Mouse (Mus musculus) E14TG2a.4 (cell line): ENCODE measurements around the gene Nsl1.

Source experiments
- H3K27me3 ChIP-seq: 2 replicates; pipeline ENCODE4 v1.6.1; 2014; ENCODE audit warnings: low read length, control low read depth; ENCODE audit not compliant: insufficient read depth
- H3K36me3 ChIP-seq: 2 replicates; pipeline ENCODE4 v1.6.1; 2014; ENCODE audit warnings: low read length, control low read depth; ENCODE audit not compliant: insufficient read depth
- H3K4me1 ChIP-seq: replicated peaks from 2 replicates; pipeline ENCODE4 v1.6.1; 2014; ENCODE audit warnings: low read depth, low read length, control low read depth
- H3K4me3 ChIP-seq: replicated peaks from 2 replicates; pipeline ENCODE4 v1.5.1; 2014; ENCODE audit warnings: mild to moderate bottlenecking, low read length
- H3K9me3 ChIP-seq: 2 replicates; pipeline ENCODE4 v1.6.1; 2014; ENCODE audit warnings: low read length, control low read depth
- CTCF ChIP-seq: conservative IDR thresholded peaks from 2 replicates; pipeline ENCODE4 v1.5.1; 2014; ENCODE audit warnings: low read length
- NANOG ChIP-seq: IDR thresholded peaks from 2 replicates; pipeline ENCODE4 v1.6.1; 2014; ENCODE audit warnings: borderline replicate concordance, low read length, mixed read lengths
- POU5F1 ChIP-seq: IDR thresholded peaks from 2 replicates; pipeline ENCODE4 v1.6.1; 2014; ENCODE audit warnings: low read length, borderline replicate concordance

Gene Nsl1

GRCm38 (mm10) chr1:191095019-191095418 is 32.2 kb downstream of the Nsl1 start:
- H3K36me3 ChIP-seq: no peaks in the 10 kb centered on the region
- TF ChIP-seq NANOG: no peak
- no peak for TF ChIP-seq CTCF
- TF ChIP-seq POU5F1: no peak
- H3K4me1 ChIP-seq: peaks cover 14% of the 10 kb centered on the region
- no peaks in the 10 kb centered on the region for H3K9me3 ChIP-seq
- H3K27me3 ChIP-seq: peaks cover 39% of the 10 kb centered on the region
- no peak overlapping the region for H3K4me3 ChIP-seq

- Histone ChIP-seq H3K4me3 (peak overlapping the region; percentile 21; the same call in 1 of the 2 replicates), H3K9me3 (no peaks in the 10 kb centered on the region), H3K4me1 (peaks cover 14% of the 10 kb centered on the region), H3K36me3 (no peaks in the 10 kb centered on the region), H3K27me3 (peaks cover 49% of the 10 kb centered on the region)
- TF ChIP-seq NANOG (no peak), CTCF (no peak), POU5F1 (no peak)
Observed at GRCm38 (mm10) chr1:191096871-191097681, 34.3 kb downstream of the Nsl1 start.

- Histone ChIP-seq H3K4me3 (peak within 1 kb of the TSS; percentile 82), H3K4me1 (peaks cover 14% of the 10 kb centered on the region), H3K36me3 (no peaks in the 10 kb centered on the region), H3K27me3 (peaks cover 49% of the 10 kb centered on the region), H3K9me3 (no peaks in the 10 kb centered on the region)
- TF ChIP-seq NANOG: no peak
- no peak for TF ChIP-seq CTCF
- no peak for TF ChIP-seq POU5F1
Observed at GRCm38 (mm10) chr1:191097802-191098747, 35.3 kb downstream of the Nsl1 start, which contains the start of gene Batf3. Batf3 (plus strand) TSS chr1:191097847.

GRCm38 (mm10) chr1:191099114-191099513 is 36.3 kb downstream of the Nsl1 start:
- Histone ChIP-seq H3K27me3 (peaks cover 49% of the 10 kb centered on the region), H3K36me3 (no peaks in the 10 kb centered on the region), H3K9me3 (no peaks in the 10 kb centered on the region), H3K4me1 (peaks cover 14% of the 10 kb centered on the region), H3K4me3 (no peak overlapping the region)
- no peak for TF ChIP-seq CTCF
- TF ChIP-seq POU5F1: no peak
- TF ChIP-seq NANOG: no peak

GRCm38 (mm10) chr1:191099772-191100291 is 37.0 kb downstream of the Nsl1 start:
- TF ChIP-seq NANOG (no peak), POU5F1 (no peak), CTCF (no peak)
- Histone ChIP-seq H3K4me3 (no peak overlapping the region), H3K9me3 (no peaks in the 10 kb centered on the region), H3K4me1 (peaks cover 14% of the 10 kb centered on the region), H3K36me3 (no peaks in the 10 kb centered on the region), H3K27me3 (peaks cover 49% of the 10 kb centered on the region)

- Histone ChIP-seq H3K4me1 (peaks cover 4% of the 10 kb centered on the region; the same call in 1 of the 2 replicates), H3K4me3 (no peak overlapping the region), H3K9me3 (no peaks in the 10 kb centered on the region), H3K27me3 (peaks cover 46% of the 10 kb centered on the region), H3K36me3 (no peaks in the 10 kb centered on the region)
- TF ChIP-seq CTCF: no peak
- TF ChIP-seq POU5F1: no peak
- no peak for TF ChIP-seq NANOG
Observed at GRCm38 (mm10) chr1:191102730-191103370, 40.0 kb downstream of the Nsl1 start.

- TF ChIP-seq CTCF: no peak
- no peak for TF ChIP-seq POU5F1
- no peak for TF ChIP-seq NANOG
- H3K4me3 ChIP-seq: no peak overlapping the region
- no peaks in the 10 kb centered on the region for H3K4me1 ChIP-seq
Observed at GRCm38 (mm10) chr1:191105246-191105645, 42.4 kb downstream of the Nsl1 start.

GRCm38 (mm10) chr1:191107306-191107705 is 44.5 kb downstream of the Nsl1 start:
- peaks cover 29% of the 10 kb centered on the region for H3K27me3 ChIP-seq
- H3K36me3 ChIP-seq: no peaks in the 10 kb centered on the region
- no peak for TF ChIP-seq CTCF
- no peak for TF ChIP-seq NANOG
- no peak for TF ChIP-seq POU5F1

More at GRCm38 (mm10) chr1:191105246-191105645, 42.4 kb downstream of the Nsl1 start:
- no peaks in the 10 kb centered on the region for H3K9me3 ChIP-seq
- peaks cover 28% of the 10 kb centered on the region for H3K27me3 ChIP-seq
- H3K36me3 ChIP-seq: no peaks in the 10 kb centered on the region

More at GRCm38 (mm10) chr1:191107306-191107705, 44.5 kb downstream of the Nsl1 start:
- Histone ChIP-seq H3K4me3 (no peak overlapping the region), H3K4me1 (no peaks in the 10 kb centered on the region; the same call in none of the 2 replicates), H3K9me3 (no peaks in the 10 kb centered on the region)
